Mouse (Mus musculus) heart, embryonic 11.5 days (tissue): ENCODE measurements around the gene C2cd5. TPM values are rescaled to one million over a fixed set of nuclear protein-coding genes. Genes with fewer than 3 reads are reported as not detected.

Experiments
- ATAC-seq: fragments of 200-750 bp; cut with Nextera tagmentation; replicated peaks from 2 replicates; pipeline ENCODE4 v1.8.0; 2017; ENCODE audit warnings: moderate library complexity; ENCODE audit not compliant: insufficient number of reproducible peaks, low FRiP score, low TSS enrichment
- H3K27ac ChIP-seq: fragments of 300-500 bp; sonication (generic); 2 replicates; pipeline ENCODE4 v1.5.1; 2014; ENCODE audit warnings: mild to moderate bottlenecking, low read depth, low read length
- H3K27me3 ChIP-seq: fragments of 300-500 bp; sonication (generic); 2 replicates; pipeline ENCODE4 v1.6.1; 2014; ENCODE audit warnings: mild to moderate bottlenecking, low read length, mixed read lengths; ENCODE audit not compliant: control insufficient read depth, insufficient read depth
- H3K36me3 ChIP-seq: fragments of 300-500 bp; sonication (generic); 2 replicates; pipeline ENCODE4 v1.6.1; 2014; ENCODE audit warnings: mild to moderate bottlenecking, low read length, moderate library complexity, mixed read lengths; ENCODE audit not compliant: control insufficient read depth, insufficient read depth
- H3K4me1 ChIP-seq: fragments of 300-500 bp; sonication (generic); 2 replicates; pipeline ENCODE4 v1.6.1; 2014; ENCODE audit warnings: low read length; ENCODE audit not compliant: control insufficient read depth, insufficient read depth
- H3K4me2 ChIP-seq: fragments of 300-500 bp; sonication (generic); 2 replicates; pipeline ENCODE4 v1.6.1; 2014; ENCODE audit warnings: mild to moderate bottlenecking, moderate library complexity
- H3K4me3 ChIP-seq: fragments of 300-500 bp; sonication (generic); 2 replicates; pipeline ENCODE4 v1.5.1; 2014; ENCODE audit warnings: low read depth, low read length
- H3K9ac ChIP-seq: fragments of 300-500 bp; sonication (generic); 2 replicates; pipeline ENCODE4 v1.6.1; 2014; ENCODE audit warnings: mild to moderate bottlenecking, low read depth, low read length, moderate library complexity
- H3K9me3 ChIP-seq: fragments of 300-500 bp; sonication (generic); replicated peaks from 2 replicates; pipeline ENCODE4 v1.6.1; 2016; ENCODE audit warnings: low read length; ENCODE audit not compliant: control insufficient read depth
- WGBS: fragments of 180-500 bp; shearing (Covaris S2); extraction: QIAGEN DNeasy Blood & Tissue Kit; methylation state at CpG from one replicate; pipeline ENCODE4 v1.1.7; 2014; ENCODE audit not compliant: insufficient replicate concordance; 5-methylcytosine and 5-hydroxymethylcytosine counted together
- polyA plus RNA-seq: library from polyadenylated mRNA; unstranded; fragments of >200 nt; fragmentation: Nextera tagmentation; extraction: Ambion mirVana; gene quantifications from 2 replicates; pipeline ENCODE4 v1.2.1, GENCODE M21; 2014

C2cd5 gene
- polyA plus RNA-seq, 1 experiment from 2014 or later, result 23.3 TPM

DNA sequence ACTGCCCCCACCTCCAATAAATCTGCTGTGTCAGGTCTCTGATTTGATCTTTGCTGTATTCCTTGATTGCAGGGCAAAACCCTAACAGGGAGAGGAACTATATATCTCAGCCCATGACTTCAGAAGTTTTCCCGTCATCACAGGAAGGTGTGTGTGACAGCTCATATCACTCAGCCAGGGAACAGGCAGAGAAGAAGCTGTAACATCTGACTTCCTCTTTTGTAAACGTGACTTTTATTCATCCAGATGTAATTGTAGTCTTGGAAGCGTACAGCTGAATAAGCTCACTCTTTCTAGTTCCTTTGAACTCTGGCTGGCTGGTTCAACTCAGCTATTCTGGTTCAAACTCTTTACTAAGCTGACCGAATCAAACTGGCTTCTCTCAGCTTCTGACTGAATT lies 30.5 kb upstream of the C2cd5 start:
- ATAC-seq, result no peak
- no peak overlapping the region for H3K9ac ChIP-seq
- H3K27me3 ChIP-seq, result no peaks in the 10 kb centered on the region
- H3K4me1 ChIP-seq, result no peaks in the 10 kb centered on the region
- H3K4me3 ChIP-seq, result no peak overlapping the region
- no peak overlapping the region for H3K27ac ChIP-seq
- WGBS, result 71% methylated on average over 4 of the region's 4 CpGs
- no peaks in the 10 kb centered on the region for H3K9me3 ChIP-seq
- H3K4me2 ChIP-seq, result no peak overlapping the region
- no peaks in the 10 kb centered on the region for H3K36me3 ChIP-seq

- H3K4me2 ChIP-seq, result no peak overlapping the region
- H3K27me3 ChIP-seq, result no peaks in the 10 kb centered on the region
- H3K9me3 ChIP-seq, result no peaks in the 10 kb centered on the region
- 93% methylated on average over 3 of the region's 3 CpGs for WGBS
- no peak for ATAC-seq
- H3K4me1 ChIP-seq, result no peaks in the 10 kb centered on the region
- H3K9ac ChIP-seq, result no peak overlapping the region
- H3K27ac ChIP-seq, result no peak overlapping the region
- H3K36me3 ChIP-seq, result no peaks in the 10 kb centered on the region
- no peak overlapping the region for H3K4me3 ChIP-seq
Observed at GRCm38 (mm10) chr6:143129952-143130351, 30.0 kb upstream of the C2cd5 start.

- ATAC-seq, result no peak
- Histone ChIP-seq H3K4me2 (no peak overlapping the region), H3K9me3 (no peaks in the 10 kb centered on the region), H3K9ac (no peak overlapping the region), H3K4me1 (no peaks in the 10 kb centered on the region), H3K27me3 (no peaks in the 10 kb centered on the region), H3K36me3 (no peaks in the 10 kb centered on the region), H3K27ac (no peak overlapping the region), H3K4me3 (no peak overlapping the region)
- 78% methylated on average over 7 of the region's 7 CpGs for WGBS
Observed at GRCm38 (mm10) chr6:143129466-143129865, 29.5 kb upstream of the C2cd5 start.

GRCm38 (mm10) chr6:143125721-143126120 lies 25.8 kb upstream of the C2cd5 start:
- no peak for ATAC-seq
- H3K4me2 ChIP-seq, result no peak overlapping the region
- no peaks in the 10 kb centered on the region for H3K4me1 ChIP-seq
- no peak overlapping the region for H3K4me3 ChIP-seq
- H3K9ac ChIP-seq, result no peak overlapping the region
- no peaks in the 10 kb centered on the region for H3K36me3 ChIP-seq
- H3K27me3 ChIP-seq, result no peaks in the 10 kb centered on the region
- H3K27ac ChIP-seq, result no peak overlapping the region
- no peaks in the 10 kb centered on the region for H3K9me3 ChIP-seq

DNA sequence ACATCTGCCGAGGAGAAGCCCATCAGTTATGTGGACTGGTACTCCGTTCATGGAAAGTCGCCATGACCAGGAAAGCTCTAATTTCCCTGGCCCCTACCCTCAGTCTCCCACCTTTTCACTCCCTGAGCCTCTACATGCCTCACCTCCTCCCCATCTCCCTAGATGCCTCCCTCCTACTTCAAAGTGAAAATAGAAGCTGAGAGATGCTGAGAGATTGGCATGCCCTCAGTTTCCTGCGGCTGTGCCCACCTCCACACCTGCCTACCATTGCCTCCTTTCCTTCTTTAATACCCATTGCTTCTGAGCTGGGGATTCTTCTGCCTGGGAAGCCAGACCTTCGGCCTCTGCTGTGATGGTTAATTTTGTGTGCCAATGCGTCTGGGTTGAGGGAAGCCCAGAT lies 19.4 kb upstream of the C2cd5 start:
- Histone ChIP-seq H3K4me2 (no peak overlapping the region), H3K36me3 (no peaks in the 10 kb centered on the region), H3K4me3 (no peak overlapping the region), H3K9me3 (0 out of 2 replicates have a peak, but pooled peaks cover 2% of the 10 kb centered on the region), H3K27me3 (no peaks in the 10 kb centered on the region), H3K4me1 (peaks cover 6% of the 10 kb centered on the region; the same call in 1 of the 2 replicates), H3K27ac (no peak overlapping the region), H3K9ac (no peak overlapping the region)
- WGBS, result 77% methylated on average over 6 of the region's 6 CpGs
- no peak for ATAC-seq

DNA sequence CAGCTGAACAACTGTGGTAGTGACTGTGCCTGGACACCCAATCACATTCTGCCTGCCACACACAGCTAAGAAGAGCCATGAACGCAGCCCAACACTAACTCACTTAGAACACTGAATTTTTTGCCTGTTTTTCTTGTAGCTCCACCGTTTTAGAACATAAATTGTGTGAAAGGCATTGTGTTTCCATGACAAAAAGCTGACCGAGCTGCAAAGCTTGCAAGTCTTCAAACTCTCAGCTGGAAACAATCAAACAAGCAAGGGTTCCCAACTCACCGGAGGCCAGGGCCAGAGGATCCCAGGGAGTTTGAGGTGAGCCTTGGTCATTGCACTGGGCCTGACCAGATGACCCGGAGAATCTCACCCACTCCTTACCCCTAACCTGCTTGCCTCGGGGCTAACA lies 16.8 kb upstream of the C2cd5 start:
- 0 out of 2 replicates have a peak, but pooled peaks cover 2% of the 10 kb centered on the region for H3K9me3 ChIP-seq
- ATAC-seq, result no peak
- no peak overlapping the region for H3K4me3 ChIP-seq
- H3K9ac ChIP-seq, result no peak overlapping the region
- no peaks in the 10 kb centered on the region for H3K27me3 ChIP-seq
- H3K4me2 ChIP-seq, result no peak overlapping the region
- 62% methylated on average over 6 of the region's 6 CpGs for WGBS
- no peak overlapping the region for H3K27ac ChIP-seq
- no peaks in the 10 kb centered on the region for H3K36me3 ChIP-seq
- peaks cover 6% of the 10 kb centered on the region; the same call in 1 of the 2 replicates for H3K4me1 ChIP-seq

DNA sequence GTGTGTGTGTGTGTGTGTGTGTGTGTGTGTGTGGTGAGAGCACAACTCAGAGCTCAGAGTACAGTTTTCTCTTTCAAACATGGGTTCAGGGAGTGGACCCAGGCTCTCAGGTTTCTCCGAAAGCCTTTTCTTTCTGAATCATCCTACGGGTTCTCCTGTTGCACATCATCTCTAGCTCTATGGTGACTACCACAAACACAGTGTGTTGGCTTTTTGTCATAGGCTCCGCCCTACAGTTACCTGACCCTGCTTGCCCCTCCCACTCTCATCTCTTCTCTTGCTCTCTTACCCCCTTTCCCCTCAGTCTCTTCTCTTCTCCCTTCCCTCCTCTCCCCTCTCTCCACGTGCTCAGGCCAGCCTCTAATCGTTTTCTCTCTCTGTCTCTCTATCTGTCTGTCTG lies 15.6 kb upstream of the C2cd5 start:
- H3K4me3 ChIP-seq, result no peak overlapping the region
- ATAC-seq, result peak; percentile 10; the same call in 1 of the 2 replicates
- no peaks in the 10 kb centered on the region for H3K27me3 ChIP-seq
- no peak overlapping the region for H3K4me2 ChIP-seq
- 65% methylated on average over 5 of the region's 5 CpGs for WGBS
- H3K27ac ChIP-seq, result no peak overlapping the region
- H3K36me3 ChIP-seq, result no peaks in the 10 kb centered on the region
- H3K9ac ChIP-seq, result no peak overlapping the region
- peaks cover 6% of the 10 kb centered on the region; the same call in 1 of the 2 replicates for H3K4me1 ChIP-seq
- H3K9me3 ChIP-seq, result 0 out of 2 replicates have a peak, but pooled peaks cover 2% of the 10 kb centered on the region

DNA sequence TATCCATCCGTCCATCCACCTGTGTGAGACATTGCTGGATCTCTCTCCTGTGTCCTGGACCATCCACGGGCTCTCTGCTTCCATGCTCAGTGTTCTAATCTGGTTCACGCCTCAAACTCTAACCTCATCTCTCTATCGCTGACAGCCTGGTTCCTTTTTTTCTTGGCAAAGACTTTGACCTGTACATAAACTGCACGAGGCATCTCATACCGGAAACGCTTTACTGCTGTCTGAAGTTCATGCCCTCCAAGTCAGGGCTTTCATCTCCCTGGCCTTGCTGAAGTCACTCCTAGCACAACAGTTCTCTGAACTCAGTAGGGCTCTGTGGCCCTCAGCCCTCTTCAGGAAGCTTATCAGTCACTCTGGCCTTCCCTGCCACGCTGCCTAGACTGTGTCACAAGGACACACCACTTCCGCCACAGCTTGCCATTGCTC lies 15.1 kb upstream of the C2cd5 start:
- WGBS, result 39% methylated on average over 9 of the region's 9 CpGs

GRCm38 (mm10) chr6:143114556-143114955 lies 14.6 kb upstream of the C2cd5 start:
- Histone ChIP-seq H3K4me3 (no peak overlapping the region), H3K9me3 (no peaks in the 10 kb centered on the region), H3K27me3 (no peaks in the 10 kb centered on the region), H3K4me1 (peaks cover 6% of the 10 kb centered on the region; the same call in 1 of the 2 replicates), H3K9ac (peak overlapping the region; percentile 46; the same call in 1 of the 2 replicates), H3K27ac (0 out of 2 replicates have a peak overlapping the region, but pooled peaks have one; percentile 41), H3K36me3 (no peaks in the 10 kb centered on the region), H3K4me2 (no peak overlapping the region)
- no peak; the same call in 1 of the 2 replicates for ATAC-seq
- 24% methylated on average over 2 of the region's 2 CpGs for WGBS

More for the DNA sequence above, 15.1 kb upstream of the C2cd5 start:
- H3K9me3 ChIP-seq, result no peaks in the 10 kb centered on the region
- peaks cover 6% of the 10 kb centered on the region; the same call in 1 of the 2 replicates for H3K4me1 ChIP-seq
- no peak overlapping the region for H3K4me2 ChIP-seq
- peak overlapping the region; percentile 46; the same call in 1 of the 2 replicates for H3K9ac ChIP-seq
- H3K27me3 ChIP-seq, result no peaks in the 10 kb centered on the region
- H3K36me3 ChIP-seq, result no peaks in the 10 kb centered on the region
- H3K4me3 ChIP-seq, result no peak overlapping the region
- 0 out of 2 replicates have a peak overlapping the region, but pooled peaks have one; percentile 41 for H3K27ac ChIP-seq
- peak; percentile 77 for ATAC-seq
